Mouse (Mus musculus): Measurements from ENCODE around the gene Cpt1b.

DNA sequence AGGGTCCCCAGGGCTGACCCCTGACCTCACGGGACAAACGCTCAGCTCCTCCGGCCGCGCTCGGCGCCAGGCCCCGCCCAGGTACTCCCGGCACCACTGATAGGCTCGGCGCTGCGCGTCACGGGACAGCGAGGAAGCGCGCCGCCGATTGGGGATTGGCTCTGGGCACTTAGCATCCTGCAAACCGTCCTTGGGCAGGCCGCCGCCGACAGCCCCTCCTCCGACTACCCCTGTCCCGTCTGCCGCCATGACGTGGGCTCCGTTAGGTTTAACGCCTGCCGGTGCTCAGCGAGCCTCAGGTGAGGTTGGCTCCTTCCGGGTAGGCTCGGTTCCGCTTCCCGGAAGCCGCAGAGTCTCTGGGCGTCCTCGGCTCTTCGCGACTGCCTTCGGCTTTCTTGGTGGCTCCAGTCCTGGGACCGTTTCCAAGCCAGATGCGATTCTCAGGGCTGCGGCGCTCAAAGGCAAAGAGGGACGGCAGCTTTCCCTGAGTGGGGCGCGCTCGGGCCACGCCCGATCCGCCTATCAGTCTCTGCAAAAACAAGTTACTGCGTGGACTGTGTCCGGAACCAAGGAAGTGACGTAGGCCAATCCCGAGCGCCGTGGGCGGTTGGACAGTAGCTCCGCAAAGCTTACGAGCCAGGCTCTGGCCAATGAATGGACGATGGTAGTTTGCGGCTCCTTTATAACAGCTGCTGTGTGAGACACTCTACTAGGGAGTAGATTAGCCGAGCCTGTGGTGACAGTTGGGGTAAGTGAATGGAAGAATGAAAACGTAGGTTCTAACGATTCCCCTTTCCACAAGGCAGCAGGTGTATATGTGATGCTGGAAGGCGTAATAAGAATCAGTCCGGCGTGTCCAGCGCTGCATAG lies 3.9 kb upstream of the Cpt1b start, which contains the start of the genes C730034F03Rik, Gm44502 and Chkb:
- TF ChIP-seq CTCF (IDR thresholded peaks at IDR 0.05) (no peak), EP300 (IDR thresholded peaks at IDR 0.05) (no peak; the same call in 1 of the 2 replicates)

Data from lung, postnatal 0 days (tissue).